Mouse (Mus musculus): ENCODE measurements around the gene Fam98a.

- no peak for TF ChIP-seq CTCF (IDR thresholded peaks at IDR 0.05 in 2 of 3, conservative IDR thresholded peaks at IDR 0.05 in 1 of 3; ENCODE audit: control insufficient read depth in 1 of 3, insufficient read depth in 1 of 3, low read depth in 2 of 3, low read length in 3 of 3, poor library complexity in 1 of 3, severe bottlenecking in 1 of 3)
- TF ChIP-seq E2F4 (IDR thresholded peaks at IDR 0.05; ENCODE audit: borderline replicate concordance, low read depth, low read length) = no peak
- TF ChIP-seq MYB (IDR thresholded peaks at IDR 0.05; ENCODE audit: low read depth, low read length) = no peak
- TF ChIP-seq EP300 (IDR thresholded peaks at IDR 0.05; ENCODE audit: low read depth in 1 of 2, low read length in 2 of 2) = no peak
- no peak for TF ChIP-seq BHLHE40 (IDR thresholded peaks at IDR 0.05; ENCODE audit: borderline replicate concordance, low read depth, low read length)
- no peak for TF ChIP-seq MAFK (IDR thresholded peaks at IDR 0.05; ENCODE audit: borderline replicate concordance, low read depth, low read length)
- no peak for TF ChIP-seq MAX (IDR thresholded peaks at IDR 0.05; ENCODE audit: low read length)
- no peak for TF ChIP-seq SMC3 (IDR thresholded peaks at IDR 0.05; ENCODE audit: low read depth, low read length)
- no peak for TF ChIP-seq ZC3H11A (IDR thresholded peaks at IDR 0.05; ENCODE audit: low read depth, low read length)
- no peak for TF ChIP-seq TBP (IDR thresholded peaks at IDR 0.05; ENCODE audit: low read depth, low read length)
- no peak for TF ChIP-seq ZNF384 (IDR thresholded peaks at IDR 0.05; ENCODE audit: low read depth, low read length)
- TF ChIP-seq GABPA (IDR thresholded peaks at IDR 0.05; ENCODE audit: low read depth, low read length) = no peak
- TF ChIP-seq CHD2 (IDR thresholded peaks at IDR 0.05; ENCODE audit: low read length) = no peak
Measured at GRCm38 (mm10) chr17:75582738-75583137, 31.0 kb upstream of the Fam98a start.

Data from MEL (cell line).